Mouse (Mus musculus) small intestine, adult 2 months (tissue): ENCODE results near the gene Osbpl9.

ENCODE experiments used
- CTCF ChIP-seq: fragments of 200-500 bp; IDR thresholded peaks from 2 replicates; pipeline ENCODE4 v1.5.1; 2012; ENCODE audit warnings: low read depth, mild to moderate bottlenecking, control low read depth, inconsistent platforms, low read length, moderate library complexity, mixed read lengths; ENCODE audit not compliant: insufficient replicate concordance, insufficient read length; ENCODE audit errors: extremely low read depth
- POLR2A ChIP-seq: fragments of 200-500 bp; IDR thresholded peaks from 2 replicates; pipeline ENCODE4 v1.6.1; 2012; ENCODE audit warnings: low read depth, mild to moderate bottlenecking, control low read depth, inconsistent platforms, low read length, moderate library complexity

DNA sequence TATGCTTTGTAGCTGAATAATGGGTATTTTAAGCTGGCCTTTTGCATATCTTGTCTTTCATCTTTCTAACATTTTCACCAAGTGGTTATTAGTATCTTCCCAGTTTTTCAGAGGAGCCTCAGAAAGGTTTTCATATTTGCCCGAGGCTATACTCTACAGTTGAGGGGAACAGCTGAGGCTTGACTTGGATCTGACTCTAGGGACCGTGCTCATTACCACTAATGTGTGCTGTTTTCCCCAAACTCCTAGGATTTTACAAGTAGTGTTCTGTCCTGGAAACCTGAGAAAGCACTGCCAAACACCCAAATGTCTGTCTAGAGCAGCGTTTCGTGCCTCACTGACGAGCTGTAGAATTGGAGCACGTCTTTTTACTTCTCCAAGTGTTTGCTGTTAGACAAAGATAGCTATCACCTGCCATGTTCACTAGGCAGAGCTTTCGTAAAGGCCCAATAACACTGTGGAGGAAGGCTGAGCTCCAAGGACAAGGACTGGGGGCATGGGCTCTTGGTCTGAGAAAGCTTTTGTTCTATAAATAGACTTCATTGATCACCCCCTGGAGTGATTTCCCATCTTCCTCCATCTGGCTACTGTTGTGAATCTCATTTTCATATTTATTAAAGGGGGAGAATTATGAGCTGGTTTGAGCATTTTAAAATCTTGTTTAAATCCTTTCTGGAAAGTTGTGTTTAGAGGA, 34.3 kb upstream of the Osbpl9 start:
- TF ChIP-seq POLR2A = no peak
- TF ChIP-seq CTCF = no peak
